Mouse (Mus musculus): Measurements from ENCODE around the gene Haus2.

The Haus2 gene

DNA sequence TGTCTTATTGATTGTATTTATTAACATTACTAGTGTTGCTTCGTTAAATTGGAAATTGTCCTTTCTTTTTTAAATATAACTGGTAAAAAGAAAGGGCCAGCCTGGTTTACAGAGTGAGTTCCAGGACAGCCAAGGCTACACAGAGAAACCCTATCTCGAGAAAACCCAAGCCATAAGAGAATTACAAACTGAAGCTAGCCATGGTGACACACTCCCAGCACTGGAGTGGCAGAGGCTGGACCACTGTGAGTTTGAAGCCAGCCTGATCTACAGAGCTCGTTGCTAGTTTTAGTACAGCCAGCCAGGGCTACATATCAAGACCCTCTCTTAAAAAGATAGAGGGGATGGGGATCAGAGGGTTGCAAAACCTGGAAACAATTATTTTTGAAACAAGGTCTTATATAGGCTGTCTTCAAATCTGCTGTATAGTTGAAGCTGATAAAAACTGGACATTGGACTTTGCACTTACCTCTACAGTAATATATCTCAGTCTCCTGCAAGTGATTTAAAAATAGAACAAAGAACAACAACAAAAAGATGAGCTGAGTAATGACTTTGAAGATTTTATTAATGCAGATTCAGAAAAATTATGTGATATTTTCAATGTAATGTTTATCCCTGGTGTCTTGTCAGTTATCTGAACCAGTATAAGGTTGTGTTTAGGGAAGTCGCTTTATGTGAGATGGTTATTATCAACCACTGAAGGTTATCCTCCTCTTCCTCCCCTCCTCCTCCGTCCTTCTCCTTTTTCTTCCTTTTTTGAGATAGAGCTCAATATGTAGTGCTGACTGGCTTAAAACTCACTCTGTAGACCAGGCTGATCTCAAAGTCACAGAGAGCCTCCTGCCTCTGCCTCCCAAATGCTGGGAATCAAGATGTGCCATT lies 7.3 kb downstream of the Haus2 start:
- DNase-seq (ENCODE audit: low spot score in 2 of 2), result no peak

- no peak for DNase-seq (ENCODE audit: low spot score in 2 of 2)
Measured at GRCm38 (mm10) chr2:120619538-120619937, 10.4 kb downstream of the Haus2 start.

DNA sequence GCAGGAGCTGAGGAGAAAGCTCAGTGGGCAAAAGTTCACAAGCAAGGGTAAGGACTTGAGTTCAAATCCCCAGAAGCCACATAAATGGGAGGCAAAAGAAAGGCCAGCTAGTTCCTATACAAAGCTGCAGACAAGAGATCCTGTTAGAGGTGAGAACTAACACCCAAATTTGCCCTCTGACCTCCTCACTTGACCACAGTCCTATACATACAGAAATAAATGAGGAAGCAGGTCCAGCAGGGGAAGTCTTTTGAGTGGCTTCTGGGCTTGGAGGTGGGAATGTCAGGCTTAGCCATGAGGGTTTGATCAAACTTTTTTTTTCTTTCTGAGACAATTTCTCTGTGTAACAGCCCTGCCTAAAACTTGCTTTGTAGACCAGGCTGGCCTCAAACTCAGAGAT lies 13.7 kb downstream of the Haus2 start:
- DNase-seq (ENCODE audit: low spot score in 2 of 2), result no peak

- no peak for DNase-seq (ENCODE audit: low spot score in 2 of 2)
Measured at GRCm38 (mm10) chr2:120628076-120628865, 19.1 kb downstream of the Haus2 start.

- DNase-seq (ENCODE audit: low spot score in 2 of 2), result peak; percentile 92 to 93
Measured at GRCm38 (mm10) chr2:120628886-120629735, 19.9 kb downstream of the Haus2 start, which contains the start of gene Stard9. Gene Stard9 (plus strand): TSS chr2:120629121.

- no peak for DNase-seq (ENCODE audit: low spot score in 2 of 2)
Measured at GRCm38 (mm10) chr2:120630246-120630645, 21.1 kb downstream of the Haus2 start.

GRCm38 (mm10) chr2:120630655-120631054 lies 21.5 kb downstream of the Haus2 start:
- no peak for DNase-seq (ENCODE audit: low spot score in 2 of 2)

DNA sequence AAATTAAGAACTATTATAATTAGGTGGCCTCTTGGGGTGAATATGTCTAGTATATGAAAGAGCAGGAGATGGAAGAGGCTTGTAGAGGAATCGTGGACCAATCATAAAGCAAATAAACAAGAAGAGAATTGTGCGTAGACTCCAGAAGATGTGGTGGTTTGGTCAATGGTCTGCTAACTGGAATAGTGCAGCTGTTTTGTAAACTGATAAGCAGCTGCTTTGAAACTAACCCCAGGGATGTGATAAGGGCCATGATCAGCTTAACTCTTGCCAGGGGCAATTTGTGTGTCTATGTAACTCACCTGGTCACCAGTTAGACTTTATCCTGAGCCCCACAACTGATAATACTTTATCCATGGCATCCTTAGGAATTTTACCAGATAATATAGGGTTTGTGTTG lies 22.3 kb downstream of the Haus2 start:
- no peak for DNase-seq (ENCODE audit: low spot score in 2 of 2)

GRCm38 (mm10) chr2:120631957-120632356 lies 22.8 kb downstream of the Haus2 start:
- DNase-seq (ENCODE audit: low spot score in 2 of 2), result no peak

DNA sequence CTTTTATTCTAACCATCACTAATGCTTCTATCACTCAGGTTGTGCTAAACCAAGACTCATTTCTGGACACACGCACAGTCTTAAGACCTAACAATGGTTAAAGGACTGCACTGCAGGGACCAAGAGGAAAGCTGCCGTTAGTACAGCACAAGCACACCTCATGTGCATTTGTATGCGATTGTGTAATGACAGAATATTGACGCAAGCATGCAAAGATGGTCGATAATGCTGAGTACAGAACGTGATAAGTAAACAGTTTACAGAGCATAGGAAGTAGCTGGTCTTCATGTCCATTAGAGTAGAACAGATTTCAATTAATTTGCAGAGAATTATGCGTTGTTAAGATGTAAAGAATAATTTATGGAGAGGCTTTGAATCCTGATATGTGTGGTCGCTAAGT lies 31.7 kb downstream of the Haus2 start:
- no peak for DNase-seq (ENCODE audit: low spot score in 2 of 2)

DNA sequence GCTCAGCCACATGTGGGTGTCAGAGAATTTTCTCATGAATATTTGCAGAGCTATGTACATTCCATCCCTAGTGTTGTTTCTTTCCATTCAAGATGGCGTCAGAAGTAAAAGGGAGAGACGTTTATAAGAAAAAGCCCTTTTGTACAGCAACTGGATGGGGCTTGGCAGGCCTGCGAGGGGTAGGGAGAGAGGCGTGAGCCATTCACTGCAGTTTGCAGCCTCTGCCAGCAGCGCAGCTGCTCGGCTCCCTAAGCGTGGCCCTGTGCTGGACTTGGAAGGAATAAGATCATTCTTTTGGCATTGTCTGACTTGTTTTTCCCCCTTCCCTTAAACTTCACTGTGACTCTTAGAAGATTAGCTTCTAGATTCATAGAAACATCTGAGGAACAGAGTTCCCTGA lies 34.7 kb downstream of the Haus2 start:
- DNase-seq (ENCODE audit: low spot score in 2 of 2), result no peak

DNA sequence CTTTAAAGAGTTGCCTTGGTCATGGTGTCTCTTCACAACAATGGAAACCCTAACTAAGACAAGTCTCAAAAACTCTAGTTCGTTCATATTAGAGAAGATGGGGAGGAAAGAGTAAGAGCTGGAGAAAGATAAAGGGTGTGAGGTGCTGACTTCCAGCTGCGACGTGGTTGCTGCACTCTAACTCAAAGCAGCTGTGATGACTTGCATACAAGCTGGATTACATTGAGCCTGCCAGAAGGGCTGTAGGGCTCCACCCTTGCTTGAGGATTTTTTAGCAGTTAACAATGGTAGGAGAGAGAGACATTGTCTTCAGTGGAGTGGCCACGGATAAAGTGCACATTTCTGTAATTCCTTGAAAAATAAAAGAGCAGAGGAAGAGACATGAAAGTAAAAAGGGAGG lies 37.6 kb downstream of the Haus2 start:
- no peak for DNase-seq (ENCODE audit: low spot score in 2 of 2)

GRCm38 (mm10) chr2:120652256-120652924 lies 43.2 kb downstream of the Haus2 start:
- DNase-seq (ENCODE audit: low spot score in 2 of 2), result no peak

GRCm38 (mm10) chr2:120652925-120653284 lies 43.7 kb downstream of the Haus2 start:
- no peak for DNase-seq (ENCODE audit: low spot score in 2 of 2)

DNA sequence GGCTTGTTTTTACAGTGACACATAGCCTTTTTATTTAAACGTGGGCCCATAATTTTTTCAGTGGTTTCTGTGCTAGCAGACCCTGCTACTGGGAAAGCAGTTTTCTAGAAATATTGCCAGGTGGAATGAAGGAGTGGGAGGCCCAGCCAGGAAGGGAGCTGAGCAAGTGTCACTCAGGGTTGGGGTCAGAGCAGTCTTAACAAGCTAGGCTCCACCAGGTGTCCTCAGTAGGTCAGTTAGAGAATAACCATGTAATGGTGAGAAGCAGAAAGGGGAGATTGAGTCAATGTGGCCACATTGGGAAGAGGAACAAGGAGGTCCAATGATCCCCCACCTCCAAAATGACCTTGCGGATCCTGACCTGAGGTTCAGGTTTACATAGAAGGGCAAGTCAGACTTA lies 45.5 kb downstream of the Haus2 start:
- DNase-seq (ENCODE audit: low spot score in 2 of 2), result no peak

DNA sequence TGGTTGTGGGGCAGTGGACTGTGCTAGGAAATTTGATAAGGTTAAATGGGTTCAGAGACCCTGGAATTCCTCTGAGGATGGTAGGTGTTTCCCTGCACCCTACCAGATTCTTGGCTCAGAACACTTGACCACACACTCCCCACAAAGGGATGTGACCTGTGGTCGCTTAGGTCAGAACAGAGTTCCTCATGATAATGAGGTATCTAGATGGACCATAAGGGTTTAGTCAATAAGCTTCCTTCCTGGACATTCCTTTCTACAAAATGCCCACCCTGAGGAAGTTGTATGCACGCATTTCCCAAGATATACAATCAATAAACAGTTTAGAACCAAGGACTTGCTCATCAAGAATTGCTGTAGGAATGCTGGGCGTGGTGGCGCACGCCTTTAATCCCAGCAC lies 46.7 kb downstream of the Haus2 start:
- DNase-seq (ENCODE audit: low spot score in 2 of 2), result no peak

GRCm38 (mm10) chr2:120656711-120657110 lies 47.5 kb downstream of the Haus2 start:
- no peak for DNase-seq (ENCODE audit: low spot score in 2 of 2)

DNA sequence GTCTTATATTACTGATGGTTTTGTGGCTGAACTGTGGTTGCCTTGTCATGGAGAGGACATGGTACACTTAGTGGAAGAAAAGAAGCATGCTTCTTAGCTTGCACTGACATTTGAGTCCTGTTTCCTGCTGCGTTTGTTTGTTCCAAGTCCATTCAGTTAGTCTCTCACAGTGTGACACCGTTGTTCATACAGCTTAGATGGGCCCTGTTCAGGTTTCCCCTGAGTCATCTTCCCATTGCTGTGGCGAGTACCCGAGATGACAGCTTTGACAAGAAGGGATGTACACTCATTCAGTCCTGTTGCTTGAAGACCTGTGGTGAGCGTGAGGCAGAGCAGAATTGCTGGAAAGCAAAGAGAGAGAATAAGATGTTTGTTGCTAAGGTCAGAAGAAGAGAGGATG lies 49.3 kb downstream of the Haus2 start:
- DNase-seq (ENCODE audit: low spot score in 2 of 2), result no peak

DNA sequence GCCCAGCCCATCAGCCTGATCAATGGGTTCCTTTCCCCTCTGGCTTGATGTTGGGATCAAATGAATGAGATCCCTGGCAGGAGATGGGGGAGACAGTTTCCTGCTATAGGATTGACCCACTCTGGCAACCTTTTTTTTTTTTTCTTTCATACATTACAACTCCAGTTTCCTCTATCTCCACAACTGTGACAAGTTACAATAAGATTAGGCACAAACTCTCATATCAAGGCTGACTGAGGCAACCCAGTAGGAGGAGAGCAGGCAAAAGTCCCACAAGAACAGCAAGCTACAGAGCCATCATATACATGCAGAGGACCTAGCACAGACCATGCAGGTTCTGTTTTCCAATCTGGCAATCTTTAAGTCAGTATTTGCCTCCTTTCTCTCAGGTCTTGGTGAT lies 50.1 kb downstream of the Haus2 start:
- DNase-seq (ENCODE audit: low spot score in 2 of 2), result no peak

DNA sequence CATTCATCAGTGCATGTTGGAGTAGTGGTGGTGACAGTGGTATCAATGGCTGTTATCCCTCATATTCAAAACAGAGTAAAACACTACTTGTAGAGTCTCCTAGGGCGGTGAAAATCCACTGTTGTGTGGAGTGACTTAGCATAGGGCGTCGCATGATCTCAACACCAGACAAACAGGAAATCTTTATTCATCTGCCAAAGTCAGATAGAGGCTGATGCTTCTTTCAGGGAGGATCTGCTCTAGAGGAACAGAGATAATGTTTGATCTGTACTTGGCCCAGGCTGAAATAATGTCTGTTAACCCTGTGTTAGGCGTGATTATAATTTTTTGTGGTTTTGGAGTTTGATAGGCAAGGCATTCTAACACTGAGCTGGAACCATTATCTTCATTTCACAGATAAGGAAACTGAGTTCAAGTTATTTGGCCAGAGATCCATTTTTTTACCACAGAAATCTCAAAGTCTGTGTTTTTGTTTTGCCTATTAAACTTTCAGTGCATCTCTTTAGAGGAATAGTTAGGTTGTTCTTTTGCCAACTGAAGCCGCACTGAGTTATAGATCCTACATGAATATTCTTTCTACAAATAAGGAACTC lies 51.4 kb downstream of the Haus2 start:
- no peak for DNase-seq (ENCODE audit: low spot score in 2 of 2)

- no peak for DNase-seq (ENCODE audit: low spot score in 2 of 2)
Measured at GRCm38 (mm10) chr2:120662766-120663165, 53.6 kb downstream of the Haus2 start.
